Mouse (Mus musculus): Measurements from ENCODE around the gene Akap7.

- no peak for TF ChIP-seq CTCF (IDR thresholded peaks at IDR 0.05; ENCODE audit: control insufficient read depth, insufficient read depth, insufficient replicate concordance, low read depth, low read length)
- no peak for TF ChIP-seq POLR2A (IDR thresholded peaks at IDR 0.05; ENCODE audit: control insufficient read depth, low read depth, low read length)
Observed at GRCm38 (mm10) chr10:25234080-25234479, 73.6 kb downstream of the Akap7 start.

All from testis, adult 2 months (tissue).